Mouse (Mus musculus) macrophage (primary cell): ENCODE measurements around the gene Col9a2. TPM values are rescaled to one million over a fixed set of nuclear protein-coding genes. Genes with fewer than 3 reads are reported as not detected.

Source experiments
- H3K27ac ChIP-seq: fragments of 350-480 bp; formaldehyde crosslinking; 2 replicates; pipeline ENCODE4 v1.9.0; 2021
- H3K36me3 ChIP-seq: fragments of 350-480 bp; formaldehyde crosslinking; 2 replicates; pipeline ENCODE4 v1.9.0; 2021; ENCODE audit errors: inconsistent target
- H3K4me3 ChIP-seq: fragments of 350-480 bp; formaldehyde crosslinking; 2 replicates; pipeline ENCODE4 v1.9.0; 2021; ENCODE audit errors: inconsistent target
- H3K79me2 ChIP-seq: fragments of 350-480 bp; formaldehyde crosslinking; 2 replicates; pipeline ENCODE4 v1.9.0; 2021; ENCODE audit errors: inconsistent target
- WGBS: methylation state at CpG from one replicate; pipeline ENCODE4 v1.1.7; 2026; ENCODE audit warnings: inconsistent platforms; ENCODE audit not compliant: missing documents; 5-methylcytosine and 5-hydroxymethylcytosine counted together
- polyA plus RNA-seq: library from polyadenylated mRNA; stranded (reverse); fragments of 250-400 nt; gene quantifications from 3 replicates; pipeline ENCODE4 v1.2.4, GENCODE M21; 2018; ENCODE audit warnings: inconsistent platforms

Gene Col9a2
- polyA plus RNA-seq, 1 experiment from 2014 or later = 0.04 TPM

- peak overlapping the region; percentile 46 for H3K27ac ChIP-seq
- H3K36me3 ChIP-seq = no peaks in the 10 kb centered on the region
- H3K79me2 ChIP-seq = peaks cover 71% of the 10 kb centered on the region
- 17% methylated on average over 10 of the region's 10 CpGs for WGBS
- no peak overlapping the region; the same call in 1 of the 2 replicates for H3K4me3 ChIP-seq
Observed at GRCm38 (mm10) chr4:121014594-121015267, 24.5 kb upstream of the Col9a2 start.

DNA sequence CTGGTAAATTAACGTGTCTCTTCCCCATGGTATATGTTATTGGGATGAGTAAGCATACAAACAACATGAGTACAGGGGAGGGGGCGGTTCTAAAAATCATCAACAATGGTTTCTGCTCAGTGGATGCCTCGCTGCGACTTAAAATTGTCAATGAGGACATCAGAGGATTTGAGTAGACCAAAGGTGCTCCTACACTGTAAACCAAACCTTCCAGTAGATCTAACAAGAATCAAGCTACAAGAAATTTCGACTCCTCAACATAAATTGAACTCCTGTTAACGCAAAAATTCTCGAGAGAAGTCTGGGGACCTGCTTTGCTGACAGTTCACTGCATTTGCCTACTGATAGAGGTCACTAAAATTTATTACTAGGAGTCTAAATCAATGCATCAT is 23.9 kb upstream of the Col9a2 start:
- H3K79me2 ChIP-seq = peaks cover 65% of the 10 kb centered on the region
- no peaks in the 10 kb centered on the region for H3K36me3 ChIP-seq
- H3K4me3 ChIP-seq = peak overlapping the region; percentile 64
- WGBS = 37% methylated on average over 7 of the region's 7 CpGs
- H3K27ac ChIP-seq = peak overlapping the region; percentile 46

DNA sequence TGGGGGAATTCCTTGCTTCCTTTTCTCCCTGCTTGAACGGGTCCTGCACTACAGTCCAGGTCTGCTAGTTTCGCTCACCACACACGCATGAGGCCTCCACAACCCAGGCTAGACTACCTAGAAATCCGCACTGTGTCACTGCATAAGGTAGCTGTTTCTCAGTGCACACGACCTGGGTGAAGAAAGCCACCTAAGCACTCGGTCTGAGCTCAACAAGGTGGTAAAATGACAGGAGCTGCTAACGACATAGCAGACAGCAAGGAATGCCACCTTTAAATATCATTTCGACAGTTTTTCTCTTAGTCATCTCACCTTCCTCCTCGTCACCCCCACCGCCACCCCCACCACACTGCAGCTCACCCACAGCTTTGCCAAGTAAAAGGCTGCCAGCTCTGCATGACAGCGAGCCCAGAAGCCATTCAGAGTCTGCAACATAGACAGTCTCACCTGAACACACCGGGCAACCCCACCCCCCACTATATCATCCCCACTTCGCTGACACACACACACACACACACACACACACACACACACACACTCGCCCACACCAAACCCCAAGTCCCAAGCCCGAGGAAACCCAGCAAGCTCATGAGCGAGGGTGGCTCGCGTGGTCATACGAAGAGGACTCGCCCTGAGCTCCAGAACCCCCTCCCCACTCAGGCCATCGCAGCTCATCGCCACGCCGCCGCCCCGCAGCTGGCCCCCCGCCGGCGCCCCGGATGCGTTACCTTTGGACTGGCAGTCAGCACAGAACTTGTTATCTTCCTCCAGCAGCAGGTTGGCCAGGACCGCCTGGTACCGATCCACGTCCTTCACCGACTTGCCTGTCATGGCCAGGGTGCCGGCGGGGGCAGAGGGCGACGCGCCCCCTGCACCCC is 22.9 kb upstream of the Col9a2 start:
- peak overlapping the region; percentile 64 for H3K4me3 ChIP-seq
- peak overlapping the region; percentile 46 for H3K27ac ChIP-seq
- no peaks in the 10 kb centered on the region for H3K36me3 ChIP-seq
- H3K79me2 ChIP-seq = peaks cover 55% of the 10 kb centered on the region
- under 1% methylated on average over 40 of the region's 40 CpGs for WGBS

DNA sequence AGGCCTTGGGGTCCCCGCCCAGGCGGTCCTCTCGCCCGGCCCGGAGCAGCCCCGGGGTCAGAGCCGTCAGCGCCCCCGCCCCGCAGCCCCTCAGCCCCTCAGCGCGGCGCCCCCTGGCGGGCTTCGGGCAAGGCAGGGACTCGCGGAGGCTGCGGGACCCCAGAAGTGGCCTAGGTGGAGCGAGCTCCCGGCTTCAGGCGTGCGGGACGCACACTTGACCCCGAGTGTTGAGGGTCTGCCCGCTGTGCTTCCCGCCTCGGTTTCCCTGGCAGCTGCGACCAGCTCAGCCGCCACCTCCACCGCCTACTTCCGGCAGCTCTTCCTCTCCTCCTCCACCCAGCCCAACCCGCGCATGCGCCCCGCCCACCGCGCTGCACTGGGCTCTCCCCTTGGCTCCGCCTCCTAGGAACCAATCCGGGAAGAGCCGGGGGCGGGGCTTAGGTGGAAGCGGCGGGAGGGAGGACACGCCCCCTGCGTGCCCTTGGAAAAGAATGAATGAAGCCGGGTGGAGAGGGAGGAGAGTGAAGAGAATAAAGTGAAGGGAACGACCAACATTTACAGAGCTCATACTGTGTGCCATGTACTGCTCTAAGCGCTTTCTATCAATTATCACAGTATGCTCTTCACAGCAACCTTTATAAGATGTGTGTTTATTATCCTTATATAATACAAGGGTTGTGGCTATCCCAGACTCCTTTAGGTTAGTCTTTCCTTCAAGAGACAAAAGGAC is 22.1 kb upstream of the Col9a2 start, which contains the start of gene Smap2:
TSS of gene Smap2 (minus strand) at position 320 of the 730 bp plus-strand sequence.
- WGBS = 2% methylated on average over 34 of the region's 48 CpGs

DNA sequence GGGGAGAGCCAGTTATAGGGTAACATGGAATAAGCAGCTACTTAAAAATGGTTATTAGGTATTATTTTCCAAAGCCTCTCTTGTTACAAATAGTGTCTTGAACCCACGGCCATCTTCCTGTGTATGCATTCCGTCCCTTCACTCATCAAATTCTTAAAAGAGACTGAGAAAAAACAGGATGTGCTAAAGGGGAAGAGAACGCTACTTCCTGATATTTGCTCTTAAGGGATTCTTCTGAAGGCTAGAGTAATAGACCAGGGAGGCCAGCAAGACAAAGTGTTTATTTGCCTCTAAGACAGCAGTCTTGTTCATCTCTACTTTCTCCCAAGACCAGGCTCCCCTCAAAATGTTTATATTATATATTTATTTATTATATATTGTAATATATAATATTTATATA is 20.9 kb upstream of the Col9a2 start:
- no peaks in the 10 kb centered on the region for H3K36me3 ChIP-seq
- no peak overlapping the region for H3K4me3 ChIP-seq
- H3K27ac ChIP-seq = no peak overlapping the region
- WGBS = 21% methylated on average over 3 of the region's 3 CpGs
- H3K79me2 ChIP-seq = peaks cover 35% of the 10 kb centered on the region

More for the DNA sequence above, 22.1 kb upstream of the Col9a2 start, which contains the start of gene Smap2:
- H3K4me3 ChIP-seq = peak within 1 kb of the TSS; percentile 64
- no peaks in the 10 kb centered on the region for H3K36me3 ChIP-seq
- H3K27ac ChIP-seq = peak within 1 kb of the TSS; percentile 46
- H3K79me2 ChIP-seq = peaks cover 47% of the 10 kb centered on the region

DNA sequence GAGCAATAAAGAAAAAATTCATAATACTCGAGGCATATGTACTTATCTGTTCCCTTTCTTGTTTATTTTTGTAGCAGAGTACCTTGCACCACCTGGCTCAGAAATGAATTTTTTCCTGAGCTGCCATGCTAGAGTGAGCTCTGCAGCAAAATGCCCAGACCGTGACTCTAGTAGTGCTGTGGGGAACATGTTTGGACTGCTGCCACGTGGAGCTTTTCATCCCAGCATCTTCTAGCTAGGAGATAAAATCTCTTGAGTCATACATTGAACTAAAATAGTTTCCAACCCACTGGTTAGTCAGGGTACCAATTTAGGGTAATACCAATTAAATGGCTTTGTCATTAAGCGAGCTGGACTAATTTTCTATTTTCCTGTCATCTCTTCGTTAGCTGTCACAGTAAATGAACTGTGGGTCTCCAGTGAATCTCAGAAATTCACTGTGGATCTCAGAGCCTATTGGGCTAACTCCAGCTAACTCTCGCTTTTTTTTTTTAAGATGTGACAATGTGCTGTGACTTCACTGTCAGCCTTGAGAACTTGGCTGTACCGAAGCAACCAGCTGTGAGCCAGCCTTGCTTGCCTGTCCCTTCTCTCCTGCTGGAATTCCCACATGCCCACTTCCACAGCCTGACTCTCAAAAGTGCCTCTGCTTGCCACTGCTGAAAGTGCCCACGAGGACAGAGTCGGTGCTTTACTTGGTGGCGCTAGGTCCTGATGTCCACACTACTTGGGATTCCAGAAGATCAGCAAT is 19.0 kb upstream of the Col9a2 start:
- no peak overlapping the region for H3K27ac ChIP-seq
- 89% methylated on average over 10 of the region's 10 CpGs for WGBS
- H3K36me3 ChIP-seq = no peaks in the 10 kb centered on the region
- no peak overlapping the region for H3K4me3 ChIP-seq
- H3K79me2 ChIP-seq = peaks cover 16% of the 10 kb centered on the region

- Histone ChIP-seq H3K79me2 (no peaks in the 10 kb centered on the region; the same call in 1 of the 2 replicates), H3K4me3 (no peak overlapping the region), H3K36me3 (no peaks in the 10 kb centered on the region), H3K27ac (no peak overlapping the region)
Observed at GRCm38 (mm10) chr4:121021911-121022310, 17.3 kb upstream of the Col9a2 start.

GRCm38 (mm10) chr4:121023464-121023863 is 15.7 kb upstream of the Col9a2 start:
- WGBS = 84% methylated on average over 7 of the region's 7 CpGs

GRCm38 (mm10) chr4:121023941-121024340 is 15.2 kb upstream of the Col9a2 start:
- Histone ChIP-seq H3K4me3 (no peak overlapping the region), H3K27ac (no peak overlapping the region), H3K36me3 (no peaks in the 10 kb centered on the region), H3K79me2 (no peaks in the 10 kb centered on the region)
- 7% methylated on average over 2 of the region's 2 CpGs for WGBS

More at GRCm38 (mm10) chr4:121023464-121023863, 15.7 kb upstream of the Col9a2 start:
- no peaks in the 10 kb centered on the region for H3K79me2 ChIP-seq
- no peak overlapping the region for H3K4me3 ChIP-seq
- H3K36me3 ChIP-seq = no peaks in the 10 kb centered on the region
- H3K27ac ChIP-seq = no peak overlapping the region

DNA sequence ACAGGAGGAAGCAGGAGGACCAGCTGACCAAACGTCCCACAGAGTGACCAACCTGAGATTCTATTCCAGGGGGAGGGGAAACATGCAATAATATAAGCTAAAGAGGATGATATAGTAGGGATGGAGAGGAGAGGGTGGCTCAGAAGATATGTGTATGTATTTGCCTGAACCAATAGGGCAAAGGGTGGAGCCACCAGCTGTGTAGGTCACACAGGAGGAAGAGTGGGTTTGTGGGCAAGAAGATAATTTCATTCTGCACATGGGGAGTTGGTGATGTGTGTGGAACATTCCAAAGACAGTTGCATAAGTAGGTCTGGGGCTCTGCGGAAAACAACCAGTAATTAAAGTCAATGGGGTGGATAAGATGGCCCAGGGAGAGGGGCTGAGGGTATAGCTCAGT is 13.5 kb upstream of the Col9a2 start:
- WGBS = 86% methylated on average over 2 of the region's 2 CpGs
- Histone ChIP-seq H3K27ac (no peak overlapping the region), H3K36me3 (no peaks in the 10 kb centered on the region), H3K79me2 (no peaks in the 10 kb centered on the region), H3K4me3 (no peak overlapping the region)

DNA sequence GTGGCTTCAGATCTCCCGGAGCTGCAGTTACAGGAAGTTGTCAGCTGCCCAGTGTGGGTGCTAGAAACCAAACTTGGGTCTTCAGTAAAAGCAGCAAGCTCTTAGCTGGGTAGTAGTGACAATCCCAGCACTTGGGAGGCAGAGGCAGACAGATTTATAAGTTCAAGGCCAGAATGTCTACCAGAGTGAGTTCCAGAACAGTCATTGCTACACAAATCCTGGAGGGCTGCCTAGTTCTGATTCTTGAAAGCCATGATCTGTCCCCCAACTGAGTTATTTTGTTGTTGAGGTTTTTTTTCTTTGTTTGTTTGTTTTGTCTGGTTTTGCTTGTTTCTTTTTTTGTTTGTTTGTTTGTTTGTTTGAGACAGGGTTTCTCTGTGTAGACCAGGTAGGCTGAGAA is 11.0 kb upstream of the Col9a2 start:
- no peaks in the 10 kb centered on the region for H3K36me3 ChIP-seq

GRCm38 (mm10) chr4:121028659-121029392 is 10.4 kb upstream of the Col9a2 start:
- no peak overlapping the region for H3K4me3 ChIP-seq
- H3K79me2 ChIP-seq = no peaks in the 10 kb centered on the region
- H3K36me3 ChIP-seq = no peaks in the 10 kb centered on the region
- H3K27ac ChIP-seq = no peak overlapping the region
- 46% methylated on average over 14 of the region's 14 CpGs for WGBS

More for the DNA sequence above, 11.0 kb upstream of the Col9a2 start:
- H3K27ac ChIP-seq = no peak overlapping the region
- H3K4me3 ChIP-seq = no peak overlapping the region
- no peaks in the 10 kb centered on the region for H3K79me2 ChIP-seq
- 69% methylated on average over 1 of the region's 1 CpGs for WGBS

GRCm38 (mm10) chr4:121029632-121030031 is 9.6 kb upstream of the Col9a2 start:
- Histone ChIP-seq H3K4me3 (no peak overlapping the region), H3K79me2 (no peaks in the 10 kb centered on the region), H3K27ac (no peak overlapping the region), H3K36me3 (no peaks in the 10 kb centered on the region)
- 84% methylated on average over 3 of the region's 3 CpGs for WGBS
